Mouse (Mus musculus): ENCODE data around the gene Dcxr.
A peak's percentile ranks its signal among the peaks of the same experiment; 100 is the strongest.

Dcxr gene

DNA sequence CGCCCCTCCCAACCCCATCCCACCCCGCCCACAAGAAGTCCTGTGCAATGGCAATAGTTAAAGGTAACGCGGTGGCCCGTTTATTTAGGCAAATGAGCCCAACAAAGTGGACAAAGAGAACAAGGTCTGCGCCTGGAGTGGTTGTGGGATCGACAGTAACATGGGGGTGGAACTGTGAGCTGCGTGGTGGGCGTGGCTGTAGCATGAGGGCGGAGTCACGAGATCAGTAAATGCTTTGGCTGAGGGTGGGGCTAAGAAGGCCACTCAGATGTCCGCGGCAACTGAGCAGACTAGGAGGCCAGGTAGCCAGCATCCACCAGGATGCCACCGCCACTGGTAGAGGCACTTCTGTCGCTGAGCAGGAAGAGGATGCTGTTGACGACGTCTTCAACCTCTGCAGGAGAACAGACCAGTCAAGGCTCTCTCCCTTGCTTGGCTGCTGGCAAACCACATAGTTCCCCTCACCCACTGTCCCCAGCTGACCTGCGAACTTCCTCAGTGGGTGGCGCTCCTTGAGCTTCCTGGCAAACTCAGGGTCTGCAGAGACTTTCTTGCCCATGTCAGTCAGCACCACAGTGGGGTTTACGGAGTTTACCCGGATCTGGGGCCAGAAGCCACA, 2.5 kb upstream of the Dcxr start:
- DNase-seq (ENCODE audit: low spot score): peak; percentile 56

- no peak for DNase-seq (ENCODE audit: low spot score)
Measured at GRCm38 (mm10) chr11:120728530-120729240, 1.6 kb upstream of the Dcxr start.

DNA sequence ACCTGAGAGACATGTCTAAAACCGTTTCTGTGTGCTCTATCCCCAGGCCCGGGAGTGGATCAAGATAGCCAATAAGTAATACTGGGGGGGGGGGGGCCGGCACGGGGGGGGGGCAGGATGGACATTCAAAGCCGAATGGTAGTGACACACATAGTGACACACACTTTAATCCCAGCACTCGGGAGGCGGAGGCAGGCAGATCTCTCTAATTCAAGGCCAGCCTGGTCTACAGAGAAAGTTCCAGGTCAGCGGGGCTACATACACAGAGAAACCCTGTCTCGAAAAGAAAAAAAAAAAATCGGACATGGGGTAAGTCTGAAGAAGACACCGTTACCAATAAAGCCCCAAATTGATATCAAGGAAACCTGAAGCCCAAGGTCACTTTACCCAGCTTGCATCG, 483 bp upstream of the Dcxr start:
- no peak for DNase-seq (ENCODE audit: low spot score)

DNA sequence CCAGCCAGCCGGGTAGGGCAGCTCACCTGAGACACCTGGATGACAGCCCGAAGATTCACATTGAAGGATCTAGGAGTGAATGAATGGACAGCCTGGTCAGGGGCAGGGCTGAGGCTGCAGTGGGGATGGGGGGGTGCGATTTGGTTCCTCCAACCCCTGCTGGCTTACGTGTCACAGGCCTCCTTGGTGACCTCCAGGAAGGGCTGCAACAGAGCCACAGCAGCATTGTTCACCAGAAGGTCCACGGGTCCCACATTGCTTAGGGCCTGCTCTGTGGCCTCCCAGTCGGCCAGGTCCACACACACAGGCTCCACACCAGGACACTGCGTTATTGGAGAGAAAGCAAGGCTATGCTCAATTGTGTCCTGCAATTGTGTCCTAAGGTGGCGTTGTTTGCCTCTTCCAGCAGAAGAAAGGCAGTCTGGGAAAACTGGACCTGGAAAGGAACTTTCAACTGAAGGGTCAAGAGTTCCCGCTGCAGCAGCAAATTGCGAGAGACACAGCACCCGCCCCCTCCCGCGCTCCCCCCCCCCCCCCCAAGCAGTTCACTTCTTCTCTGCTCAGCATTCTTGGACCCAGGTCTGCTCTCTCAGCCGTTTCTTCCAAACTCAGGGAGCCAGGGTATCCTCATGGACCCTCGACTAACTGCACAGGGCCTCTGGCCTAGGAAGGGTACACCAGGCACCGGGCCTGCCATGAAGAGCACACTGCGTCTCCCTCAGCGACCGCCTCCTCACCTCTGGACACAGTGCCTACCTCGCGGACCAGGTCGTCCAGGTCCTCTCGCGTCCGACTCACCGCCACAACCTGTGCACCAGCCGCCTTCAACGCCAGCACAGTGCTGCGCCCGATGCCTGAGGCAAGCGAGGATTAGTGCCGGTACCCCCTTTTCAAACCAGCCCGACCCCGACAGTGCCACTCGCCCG, 575 bp downstream of the Dcxr start:
- DNase-seq (ENCODE audit: low spot score): no peak

- no peak for DNase-seq (ENCODE audit: low spot score)
Measured at GRCm38 (mm10) chr11:120723509-120723908, 3.6 kb downstream of the Dcxr start.

DNA sequence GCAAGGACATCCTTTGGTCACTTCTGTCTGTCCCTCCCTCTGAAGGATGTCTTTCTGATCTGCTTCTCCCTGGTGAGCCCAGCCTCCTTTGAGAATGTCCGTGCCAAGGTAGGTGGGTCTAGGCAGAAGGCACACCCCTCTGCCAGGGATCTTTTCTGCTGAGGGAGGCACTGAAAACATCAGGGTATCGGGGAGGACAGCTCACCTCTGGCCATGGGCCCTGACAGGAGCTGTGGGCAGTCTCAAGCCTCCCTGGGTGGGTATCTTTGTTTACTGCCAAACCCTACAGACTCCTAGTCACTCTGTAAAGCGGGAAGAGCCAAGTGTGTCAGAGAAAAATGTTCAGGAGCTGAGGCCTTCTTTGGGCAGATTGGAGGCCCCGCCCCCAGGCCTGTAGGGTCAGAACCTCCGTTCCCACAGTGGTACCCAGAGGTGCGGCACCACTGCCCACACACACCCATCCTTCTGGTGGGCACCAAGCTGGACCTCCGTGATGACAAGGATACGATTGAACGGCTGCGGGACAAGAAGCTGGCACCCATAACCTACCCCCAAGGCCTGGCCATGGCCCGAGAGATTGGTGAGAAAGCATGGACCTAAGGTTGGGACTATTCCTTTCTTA, 4.2 kb downstream of the Dcxr start:
- DNase-seq (ENCODE audit: low spot score): no peak

DNA sequence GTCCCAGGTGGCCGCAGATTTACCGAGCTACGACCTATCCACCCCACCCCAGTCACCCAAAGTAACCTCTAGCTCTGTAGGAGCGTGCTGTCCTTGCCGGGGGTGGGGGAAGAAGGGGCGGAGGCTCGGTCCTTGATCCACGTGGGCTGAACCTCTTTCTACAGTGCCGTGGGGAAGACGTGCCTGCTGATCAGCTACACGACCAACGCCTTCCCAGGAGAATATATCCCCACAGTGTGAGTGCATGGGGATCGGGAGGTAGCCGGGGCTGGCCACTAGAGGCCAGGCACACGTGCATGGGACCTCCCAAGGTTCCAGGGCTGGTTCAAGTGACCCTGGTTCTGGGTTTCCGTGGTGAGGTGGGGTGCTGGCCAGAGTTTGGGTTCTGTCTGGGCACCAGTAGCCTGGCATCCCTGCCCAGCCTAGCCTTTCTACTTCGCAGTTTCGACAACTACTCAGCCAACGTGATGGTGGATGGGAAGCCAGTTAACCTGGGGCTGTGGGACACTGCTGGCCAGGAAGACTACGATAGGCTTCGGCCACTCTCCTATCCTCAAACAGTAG, 4.9 kb downstream of the Dcxr start:
- DNase-seq (ENCODE audit: low spot score): no peak

- peak; percentile 75 for DNase-seq (ENCODE audit: low spot score)
Measured at GRCm38 (mm10) chr11:120721124-120722066, 5.7 kb downstream of the Dcxr start, which contains the start of gene Rac3. Gene Rac3 (plus strand): TSS chr11:120721470.

DNA sequence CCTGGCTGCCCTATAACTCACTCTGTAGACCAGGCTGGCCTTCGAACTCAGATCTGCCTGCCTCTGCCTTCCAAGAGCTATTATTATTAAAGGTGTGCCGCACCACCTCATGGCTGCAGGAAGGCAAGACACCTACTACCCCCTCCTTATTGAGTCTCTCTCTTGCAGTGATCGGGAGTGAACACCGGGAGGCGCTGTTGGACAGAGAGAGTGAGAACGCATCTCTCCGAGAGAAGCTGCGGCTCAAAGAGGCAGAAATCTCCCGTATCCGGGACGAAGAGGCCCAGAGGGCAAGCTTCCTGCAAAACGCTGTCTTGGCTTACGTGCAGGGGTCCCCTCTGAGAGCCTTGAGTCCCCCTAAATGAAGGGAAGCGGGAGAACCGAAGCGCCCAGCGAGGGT, 6.6 kb downstream of the Dcxr start:
- DNase-seq (ENCODE audit: low spot score): peak; percentile 86

GRCm38 (mm10) chr11:120719841-120720376, 7.2 kb downstream of the Dcxr start:
- DNase-seq (ENCODE audit: low spot score): no peak

DNA sequence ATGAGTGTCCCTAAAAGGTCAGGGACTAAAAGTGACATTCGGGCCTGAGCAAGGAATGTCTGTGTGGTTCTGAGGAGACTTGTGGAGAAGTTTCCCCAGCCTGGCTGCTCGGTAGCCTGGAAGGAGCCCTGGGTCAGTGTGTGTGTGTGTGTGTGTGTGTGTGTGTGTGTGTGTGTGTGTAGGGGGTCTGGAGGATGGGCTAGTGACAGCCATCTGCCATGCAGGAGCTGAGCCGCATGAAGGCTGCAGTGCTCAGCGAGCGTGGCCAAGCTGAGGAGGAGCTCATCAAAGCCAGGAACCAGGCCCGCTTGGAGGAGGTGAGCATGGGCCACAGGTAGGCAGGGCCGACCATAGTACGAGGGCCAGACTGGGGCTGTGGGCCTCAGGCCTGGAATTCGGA, 7.8 kb downstream of the Dcxr start:
- no peak for DNase-seq (ENCODE audit: low spot score)

DNA sequence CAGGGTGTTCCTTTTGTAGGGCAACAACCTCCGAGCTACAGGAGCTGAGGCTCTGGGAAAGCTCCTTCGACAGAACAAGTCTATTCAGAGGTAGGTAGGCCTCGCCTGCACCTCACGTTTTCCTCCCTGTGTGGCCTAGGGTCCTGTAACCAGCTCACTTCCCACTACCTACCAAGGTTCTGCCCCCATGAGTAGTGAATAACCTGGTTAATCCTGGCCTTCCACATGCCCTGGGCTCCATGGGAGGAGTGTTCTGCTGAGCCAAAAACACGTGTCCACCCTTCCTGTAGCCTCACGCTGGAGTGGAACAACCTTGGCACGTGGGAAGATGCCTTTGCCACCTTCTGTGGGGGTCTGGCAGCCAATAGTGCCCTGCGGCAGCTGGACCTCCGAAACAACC, 11.9 kb downstream of the Dcxr start:
- DNase-seq (ENCODE audit: low spot score): no peak

DNA sequence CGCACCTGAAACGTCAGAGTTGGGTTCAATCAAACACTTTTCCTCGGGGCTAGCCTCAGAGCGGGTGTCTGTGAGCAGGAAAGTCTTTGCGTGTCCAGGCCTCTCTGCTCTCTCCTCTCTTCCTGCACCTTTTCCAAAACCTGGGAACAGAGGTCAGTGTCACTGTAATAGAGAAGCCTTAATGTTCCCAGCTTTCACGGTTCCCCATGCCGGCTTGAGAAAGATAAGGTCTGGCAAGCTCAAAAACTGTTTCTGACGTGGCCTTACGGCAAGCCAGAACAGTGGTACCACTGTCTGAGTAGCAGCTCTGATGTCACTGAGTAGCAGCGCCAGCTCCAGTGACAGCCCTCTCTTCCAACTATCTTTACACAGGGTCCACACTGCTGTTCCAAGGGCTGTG, 12.5 kb downstream of the Dcxr start:
- no peak for DNase-seq (ENCODE audit: low spot score)

GRCm38 (mm10) chr11:120713580-120714518, 13.2 kb downstream of the Dcxr start, which contains the start of the genes Cenpx and Lrrc45:
Gene Cenpx (minus strand): TSS chr11:120713738.
Gene Lrrc45 (plus strand): TSS chr11:120713925.
- peak; percentile 95 for DNase-seq (ENCODE audit: low spot score)

- DNase-seq (ENCODE audit: low spot score): peak; percentile 55
Measured at GRCm38 (mm10) chr11:120712771-120713568, 14.1 kb downstream of the Dcxr start.

- DNase-seq (ENCODE audit: low spot score): no peak
Measured at GRCm38 (mm10) chr11:120711980-120712604, 15.0 kb downstream of the Dcxr start.

GRCm38 (mm10) chr11:120710672-120711071, 16.4 kb downstream of the Dcxr start:
- DNase-seq (ENCODE audit: low spot score): no peak

DNA sequence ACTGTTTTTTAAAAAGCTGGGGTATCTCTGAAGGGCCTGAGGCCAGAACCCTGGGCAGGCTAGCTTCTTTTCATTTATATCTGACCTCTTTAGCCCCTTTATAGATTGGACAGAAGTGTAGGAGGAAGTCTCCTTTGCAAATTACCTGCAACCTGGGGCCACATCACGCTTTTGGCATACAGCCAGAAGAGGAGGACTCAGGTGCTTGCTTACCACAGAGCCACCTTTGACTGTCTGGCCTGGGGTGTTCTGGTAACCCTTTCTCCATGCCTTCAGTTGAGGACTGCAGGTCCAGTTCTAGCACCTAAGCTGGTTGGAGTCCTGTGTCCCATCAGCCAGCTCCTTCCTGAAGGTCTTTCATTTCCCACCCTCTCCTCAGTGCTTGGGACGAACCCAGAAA, 17.5 kb downstream of the Dcxr start:
- DNase-seq (ENCODE audit: low spot score): no peak
